Mouse (Mus musculus) spleen, adult 2 months (tissue): ENCODE results near the gene Dmbt1. TPM values are rescaled to one million over a fixed set of nuclear protein-coding genes. Genes with fewer than 3 reads are reported as not detected.

Experiments
- DNase-seq, 2 experiments: peaks; one replicate each; pipeline versions ENCODE4 v3.0.0 to v3.0.0-alpha.2; 2012 to 2021; ENCODE audit warnings: low spot score in 2 of 2, low read depth in 1 of 2
- H3K27ac ChIP-seq: fragments of 200-500 bp; 2 replicates; pipeline ENCODE4 v1.5.1; 2012; ENCODE audit warnings: low read length, inconsistent platforms; ENCODE audit not compliant: insufficient read depth
- H3K27me3 ChIP-seq: fragments of 200-500 bp; 2 replicates; pipeline ENCODE4 v1.6.1; 2012; ENCODE audit warnings: mild to moderate bottlenecking, moderate library complexity, low read length, inconsistent platforms; ENCODE audit not compliant: control insufficient read depth, insufficient read depth
- H3K36me3 ChIP-seq: fragments of 200-500 bp; 2 replicates; pipeline ENCODE4 v1.6.1; 2012; ENCODE audit warnings: mild to moderate bottlenecking, low read length, inconsistent platforms; ENCODE audit not compliant: control insufficient read depth, insufficient read depth
- H3K4me1 ChIP-seq: fragments of 200-500 bp; 2 replicates; pipeline ENCODE4 v1.6.1; 2011; ENCODE audit warnings: inconsistent platforms; ENCODE audit not compliant: control insufficient read depth, insufficient read depth, insufficient read length
- H3K4me3 ChIP-seq: fragments of 200-500 bp; 2 replicates; pipeline ENCODE4 v1.5.1; 2011; ENCODE audit warnings: mild to moderate bottlenecking, inconsistent platforms; ENCODE audit not compliant: insufficient read depth, insufficient read length; ENCODE audit errors: extremely low read depth
- CTCF ChIP-seq: fragments of 200-500 bp; IDR thresholded peaks from 2 replicates; pipeline ENCODE4 v1.5.1; 2011; ENCODE audit warnings: mild to moderate bottlenecking, inconsistent platforms; ENCODE audit not compliant: insufficient read depth, insufficient read length, insufficient replicate concordance; ENCODE audit errors: extremely low read depth
- POLR2A ChIP-seq: fragments of 200-500 bp; IDR thresholded peaks from 2 replicates; pipeline ENCODE4 v1.6.1; 2011; ENCODE audit warnings: low read depth, low read length, inconsistent platforms
- WGBS: fragments of 180-500 bp; shearing (Covaris S2); methylation state at CpG from one replicate; pipeline ENCODE4 v1.1.7; 2018; 5-methylcytosine and 5-hydroxymethylcytosine counted together
- polyA plus RNA-seq: library from polyadenylated mRNA; depleted of rRNA; stranded (reverse); fragments of >200 nt; gene quantifications from 2 replicates; pipeline ENCODE4 v1.2.3, GENCODE M21; 2012; rRNA removed

Gene Dmbt1
- polyA plus RNA-seq, 1 experiment = 117 TPM

DNA sequence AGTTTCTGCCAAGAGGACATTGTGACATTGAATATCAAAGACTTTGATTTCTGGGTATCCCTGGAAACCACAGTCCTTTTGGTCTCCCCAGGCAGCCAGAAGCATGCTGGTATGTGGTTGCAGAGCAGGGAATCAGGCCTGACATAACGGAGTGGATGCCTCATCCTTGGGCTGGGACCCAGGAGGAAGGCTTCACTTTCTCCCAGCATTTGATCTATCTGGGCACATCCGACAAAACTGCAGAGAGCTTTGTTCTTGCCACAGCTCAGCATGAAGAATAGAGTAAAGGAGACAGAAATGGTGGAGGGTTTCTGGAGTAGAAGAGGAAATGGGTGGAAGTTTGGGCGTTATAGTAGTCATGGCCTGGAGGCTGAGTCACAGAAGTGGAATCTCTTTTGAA is 101.3 kb downstream of the Dmbt1 start:
- H3K4me1 ChIP-seq = no peaks in the 10 kb centered on the region
- DNase-seq = no peak
- no peaks in the 10 kb centered on the region for H3K36me3 ChIP-seq
- no peak overlapping the region for H3K27ac ChIP-seq
- no peaks in the 10 kb centered on the region for H3K27me3 ChIP-seq
- WGBS = 51% methylated on average over 3 of the region's 3 CpGs
- H3K4me3 ChIP-seq = no peak overlapping the region
- TF ChIP-seq POLR2A (no peak), CTCF (no peak)

DNA sequence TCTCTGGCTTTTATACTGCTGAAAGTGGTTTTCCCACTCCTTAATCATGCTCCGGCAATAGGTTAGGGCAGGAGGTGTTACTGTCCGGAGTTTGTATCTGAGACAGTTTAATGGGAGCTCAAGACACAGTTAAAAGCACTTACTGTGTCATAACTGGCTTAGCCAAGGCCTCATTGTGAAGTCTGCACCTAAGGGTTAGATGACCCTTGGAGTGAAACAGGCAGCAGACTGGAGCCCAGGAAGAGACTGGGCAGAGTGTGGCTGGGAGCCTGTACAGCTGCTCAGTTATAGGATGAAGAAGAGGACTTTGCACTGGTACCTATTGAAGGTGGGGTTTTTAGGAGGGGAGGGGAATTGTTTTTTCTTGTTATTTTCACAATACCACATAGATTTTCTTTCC is 114.4 kb downstream of the Dmbt1 start, which contains the start of gene 4933402N03Rik:
TSS of gene 4933402N03Rik (minus strand) at position 101 of the 400 bp plus-strand sequence.
- Histone ChIP-seq H3K4me1 (no peaks in the 10 kb centered on the region), H3K27ac (no peak within 1 kb of the TSS), H3K4me3 (no peak within 1 kb of the TSS), H3K27me3 (no peaks in the 10 kb centered on the region), H3K36me3 (no peaks in the 10 kb centered on the region)
- no peak for TF ChIP-seq POLR2A
- DNase-seq = no peak
- WGBS = 93% methylated on average over 2 of the region's 2 CpGs

DNA sequence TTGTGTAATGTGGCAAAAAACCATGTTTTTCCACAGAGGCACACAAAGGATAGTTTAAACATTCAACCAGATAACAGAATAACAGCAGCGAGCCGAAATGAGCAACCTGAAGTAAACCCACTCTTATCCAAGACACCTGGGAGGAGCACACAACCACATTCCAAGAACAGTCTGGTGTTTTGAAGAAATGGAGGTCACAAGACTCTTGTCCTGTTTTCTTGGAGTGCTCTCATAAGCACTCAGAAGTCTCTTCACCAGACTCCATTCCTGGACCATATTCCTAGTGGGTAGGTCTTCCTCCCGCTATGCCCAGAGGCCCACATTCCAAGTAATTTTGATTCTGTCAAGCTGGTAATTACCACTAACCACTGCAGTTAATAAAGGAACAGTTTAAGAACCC is 118.3 kb downstream of the Dmbt1 start:
- Histone ChIP-seq H3K27ac (no peak overlapping the region), H3K4me3 (no peak overlapping the region), H3K36me3 (no peaks in the 10 kb centered on the region), H3K27me3 (no peaks in the 10 kb centered on the region), H3K4me1 (no peaks in the 10 kb centered on the region)
- DNase-seq = no peak
- TF ChIP-seq CTCF (no peak), POLR2A (no peak)
- 92% methylated on average over 3 of the region's 3 CpGs for WGBS

DNA sequence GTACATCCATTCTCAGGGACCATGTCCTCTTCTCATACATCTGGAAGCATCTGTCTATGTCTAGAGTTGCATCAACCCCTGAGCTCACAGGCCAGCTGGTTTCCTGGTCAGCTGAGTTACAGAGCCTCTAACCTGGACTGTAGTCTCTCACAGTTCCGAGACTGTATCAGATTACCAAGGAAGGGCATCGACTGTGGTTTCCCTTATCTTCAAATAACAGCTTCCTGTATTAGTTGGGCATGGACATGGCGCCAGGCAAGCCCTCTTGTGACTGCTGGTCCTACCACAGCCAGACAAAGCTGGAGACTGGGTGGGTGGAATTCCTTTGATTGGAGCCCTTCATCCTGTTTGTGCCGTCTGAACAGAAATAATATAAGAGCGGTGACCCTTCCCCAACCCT is 121.2 kb downstream of the Dmbt1 start:
- Histone ChIP-seq H3K27ac (no peak overlapping the region), H3K36me3 (no peaks in the 10 kb centered on the region), H3K4me1 (no peaks in the 10 kb centered on the region), H3K4me3 (no peak overlapping the region), H3K27me3 (no peaks in the 10 kb centered on the region)
- no peak for DNase-seq
- TF ChIP-seq POLR2A (no peak), CTCF (no peak)
- WGBS = 15% methylated on average over 5 of the region's 5 CpGs

DNA sequence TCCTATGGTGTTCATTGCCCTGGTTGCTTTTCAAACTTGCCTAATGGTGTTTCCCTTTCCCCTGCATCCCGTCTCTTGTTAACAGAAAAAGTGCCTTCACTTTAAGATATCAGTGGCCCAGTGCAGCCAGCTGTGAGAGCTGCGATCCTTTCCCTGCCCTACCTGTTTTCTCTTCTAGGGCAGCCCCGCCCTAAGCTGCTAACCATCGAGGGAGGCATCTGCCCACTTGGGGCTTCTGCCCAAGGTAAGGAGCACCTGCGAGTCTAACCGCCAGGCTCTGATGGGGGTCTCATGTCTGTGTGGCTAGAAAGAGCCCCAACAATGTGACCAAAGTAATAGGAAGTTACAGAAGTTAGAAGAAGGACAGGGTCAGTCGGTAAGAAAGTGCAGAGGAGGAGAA is 130.4 kb downstream of the Dmbt1 start:
- 57% methylated on average over 7 of the region's 7 CpGs for WGBS
- TF ChIP-seq POLR2A (no peak), CTCF (no peak)
- Histone ChIP-seq H3K4me3 (no peak overlapping the region), H3K4me1 (no peaks in the 10 kb centered on the region), H3K27me3 (no peaks in the 10 kb centered on the region), H3K27ac (no peak overlapping the region), H3K36me3 (no peaks in the 10 kb centered on the region)
- DNase-seq = no peak

GRCm38 (mm10) chr7:131167771-131168170 is 135.9 kb downstream of the Dmbt1 start:
- H3K4me3 ChIP-seq = no peak overlapping the region
- WGBS = 79% methylated on average over 3 of the region's 3 CpGs

DNA sequence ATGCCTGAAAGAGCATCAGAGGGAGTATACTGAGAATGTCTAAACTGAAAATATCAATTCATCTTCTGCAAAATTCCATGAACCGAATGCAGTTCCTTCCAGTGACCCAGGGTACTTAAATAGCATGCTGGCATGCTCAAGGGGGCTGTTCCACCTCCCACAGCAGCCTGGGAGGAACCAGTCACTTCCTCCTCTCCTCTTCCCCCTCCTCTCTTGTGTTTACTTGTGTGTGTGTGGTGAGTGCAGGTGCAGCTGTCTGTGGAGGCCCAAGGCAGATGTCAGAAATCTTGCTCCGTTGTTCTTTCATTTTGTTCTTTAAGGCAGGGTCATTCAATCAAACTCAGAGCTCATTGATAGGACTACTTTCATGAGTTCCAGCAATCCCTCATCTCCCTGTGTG is 137.2 kb downstream of the Dmbt1 start:
- DNase-seq = no peak
- H3K27me3 ChIP-seq = no peaks in the 10 kb centered on the region
- H3K4me3 ChIP-seq = no peak overlapping the region
- TF ChIP-seq POLR2A = no peak
- no peaks in the 10 kb centered on the region for H3K36me3 ChIP-seq
- no peak overlapping the region for H3K27ac ChIP-seq
- no peaks in the 10 kb centered on the region; the same call in 1 of the 2 replicates for H3K4me1 ChIP-seq
- 0% methylated on average over 2 of the region's 2 CpGs for WGBS

More at GRCm38 (mm10) chr7:131167771-131168170, 135.9 kb downstream of the Dmbt1 start:
- TF ChIP-seq POLR2A (no peak), CTCF (no peak)
- Histone ChIP-seq H3K27ac (no peak overlapping the region), H3K4me1 (no peaks in the 10 kb centered on the region; the same call in 1 of the 2 replicates), H3K27me3 (no peaks in the 10 kb centered on the region), H3K36me3 (no peaks in the 10 kb centered on the region)
- no peak for DNase-seq

Other genes with a start within 250 kb of the Dmbt1 start
- gene Plekha1, start 166.3 kb upstream of the Dmbt1 start, polyA plus RNA-seq = 22.4 and 22.5 TPM in 2 replicates
- gene Htra1, start 95.9 kb upstream of the Dmbt1 start, polyA plus RNA-seq = 37.7 and 47.4 TPM in 2 replicates
- not detected in 2 replicates for gene 4933402N03Rik, start 114.3 kb downstream of the Dmbt1 start, polyA plus RNA-seq
- gene 5430419D17Rik, start 142.3 kb downstream of the Dmbt1 start, polyA plus RNA-seq = 0.32 and 0.41 TPM in 2 replicates